Mouse (Mus musculus) macrophage (primary cell): ENCODE measurements around the gene U2af2. TPM values are rescaled to one million over a fixed set of nuclear protein-coding genes. Genes with fewer than 3 reads are reported as not detected.

Experiments used
- H3K27ac ChIP-seq: fragments of 350-480 bp; formaldehyde crosslinking; 2 replicates; pipeline ENCODE4 v1.9.0; 2021
- H3K36me3 ChIP-seq: fragments of 350-480 bp; formaldehyde crosslinking; 2 replicates; pipeline ENCODE4 v1.9.0; 2021; ENCODE audit errors: inconsistent target
- H3K4me3 ChIP-seq: fragments of 350-480 bp; formaldehyde crosslinking; 2 replicates; pipeline ENCODE4 v1.9.0; 2021; ENCODE audit errors: inconsistent target
- H3K79me2 ChIP-seq: fragments of 350-480 bp; formaldehyde crosslinking; 2 replicates; pipeline ENCODE4 v1.9.0; 2021; ENCODE audit errors: inconsistent target
- WGBS: methylation state at CpG from one replicate; pipeline ENCODE4 v1.1.7; 2026; ENCODE audit warnings: inconsistent platforms; ENCODE audit not compliant: missing documents; 5-methylcytosine and 5-hydroxymethylcytosine counted together
- polyA plus RNA-seq: library from polyadenylated mRNA; stranded (reverse); fragments of 250-400 nt; gene quantifications from 3 replicates; pipeline ENCODE4 v1.2.4, GENCODE M21; 2018; ENCODE audit warnings: inconsistent platforms

Gene U2af2
- polyA plus RNA-seq, 1 experiment from 2014 or later = 93.4 TPM

DNA sequence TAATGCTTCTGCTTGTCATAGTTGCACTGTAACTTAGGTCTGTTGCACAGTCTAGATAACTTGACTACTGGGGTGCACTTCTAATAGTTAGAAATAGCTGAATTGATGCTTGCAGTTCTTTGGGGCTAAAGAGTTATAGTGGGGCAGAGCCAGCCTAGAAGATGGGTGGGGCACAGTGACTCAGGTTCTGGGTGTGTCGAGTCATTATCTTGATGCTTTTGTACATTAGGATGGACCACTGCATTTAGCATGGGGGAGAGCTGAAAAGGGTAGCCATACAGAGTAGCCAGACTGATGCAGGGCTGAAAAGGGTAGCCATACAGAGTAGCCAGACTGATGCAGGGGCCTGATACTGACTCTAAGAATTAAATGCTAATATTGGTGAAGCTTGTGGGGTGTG, 11.6 kb downstream of the U2af2 start:
- Histone ChIP-seq H3K36me3 (peaks cover 71% of the 10 kb centered on the region), H3K27ac (no peak overlapping the region), H3K79me2 (peaks cover 98% of the 10 kb centered on the region), H3K4me3 (no peak overlapping the region)
- WGBS = 83% methylated on average over 1 of the region's 1 CpGs

DNA sequence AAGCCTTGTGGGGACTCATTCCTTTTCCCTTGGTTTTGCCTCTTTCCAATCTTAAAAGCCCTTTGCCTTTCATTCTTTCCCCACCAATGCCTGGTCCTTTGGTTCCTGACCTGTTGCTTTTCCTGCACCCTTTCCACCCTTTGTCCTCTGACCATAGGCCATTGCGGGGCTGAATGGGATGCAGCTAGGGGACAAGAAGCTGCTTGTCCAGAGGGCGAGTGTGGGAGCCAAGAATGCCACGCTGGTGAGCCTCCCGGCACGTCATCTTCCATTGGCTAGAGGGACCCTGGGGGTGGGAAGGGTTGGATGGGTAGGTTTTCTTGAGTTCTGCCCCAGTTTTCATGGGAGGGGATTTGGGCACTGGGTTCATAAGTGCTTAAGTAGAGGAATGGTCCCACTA, 13.0 kb downstream of the U2af2 start:
- 94% methylated on average over 3 of the region's 5 CpGs for WGBS
- Histone ChIP-seq H3K79me2 (peaks cover 90% of the 10 kb centered on the region), H3K27ac (no peak overlapping the region), H3K36me3 (peaks cover 59% of the 10 kb centered on the region), H3K4me3 (no peak overlapping the region)

DNA sequence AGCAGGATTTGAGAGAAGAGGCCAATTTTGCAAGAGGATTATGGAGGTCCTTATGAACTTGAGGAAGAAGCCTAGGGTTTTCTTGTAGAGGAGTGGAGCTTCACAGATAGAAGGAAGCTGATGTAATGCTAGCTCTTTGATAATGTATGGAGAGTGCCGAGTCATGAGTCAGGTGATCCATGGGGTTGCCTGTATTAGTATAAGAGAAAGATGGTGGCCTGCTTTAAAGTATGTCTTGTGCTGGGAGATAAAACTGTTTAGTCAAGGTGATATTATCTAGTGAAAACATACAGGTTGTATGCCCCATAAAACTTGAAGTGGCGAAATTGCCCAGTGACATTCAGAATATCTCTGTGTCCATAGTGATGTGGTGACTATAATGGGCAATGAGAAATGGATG, 15.0 kb downstream of the U2af2 start:
- H3K36me3 ChIP-seq = peaks cover 41% of the 10 kb centered on the region
- no peak overlapping the region for H3K4me3 ChIP-seq
- H3K79me2 ChIP-seq = peaks cover 86% of the 10 kb centered on the region
- WGBS = 94% methylated on average over 2 of the region's 2 CpGs
- peak overlapping the region; percentile 52 for H3K27ac ChIP-seq

DNA sequence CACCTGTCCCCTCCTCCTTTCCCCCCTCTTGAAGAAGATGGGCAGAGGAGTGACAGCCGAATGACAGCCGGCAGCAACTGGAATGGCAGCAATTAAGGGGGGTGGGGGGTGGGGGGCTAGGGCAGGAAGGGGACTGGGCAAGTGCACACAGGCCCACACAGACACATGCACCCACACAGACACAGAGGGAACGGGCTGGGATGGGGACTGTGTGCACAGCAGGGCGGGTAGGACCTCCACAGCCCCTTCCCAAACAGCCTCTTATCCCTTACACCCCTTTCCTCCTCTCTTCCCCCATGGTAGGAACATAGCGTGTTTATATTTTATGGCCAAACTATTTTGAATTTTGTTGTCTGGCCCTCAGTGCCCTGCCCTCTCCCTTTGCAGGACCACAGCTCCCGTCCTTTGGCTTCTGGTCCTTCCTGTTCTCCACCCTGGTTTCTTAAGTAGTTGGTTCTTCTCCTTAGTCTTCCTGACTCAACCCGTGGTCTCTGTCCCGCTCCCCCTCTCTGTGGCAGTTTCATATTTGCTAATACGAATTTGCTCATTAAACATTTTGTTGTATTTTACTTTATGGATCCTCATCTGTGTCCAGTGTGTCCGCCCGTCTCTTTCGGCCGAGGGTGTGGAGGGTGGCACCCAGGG, 17.5 kb downstream of the U2af2 start:
- Histone ChIP-seq H3K27ac (peak overlapping the region; percentile 62), H3K4me3 (peak overlapping the region; percentile 15; the same call in 1 of the 2 replicates), H3K79me2 (peaks cover 79% of the 10 kb centered on the region), H3K36me3 (peaks cover 22% of the 10 kb centered on the region; the same call in 1 of the 2 replicates)
- WGBS = 34% methylated on average over 7 of the region's 13 CpGs

DNA sequence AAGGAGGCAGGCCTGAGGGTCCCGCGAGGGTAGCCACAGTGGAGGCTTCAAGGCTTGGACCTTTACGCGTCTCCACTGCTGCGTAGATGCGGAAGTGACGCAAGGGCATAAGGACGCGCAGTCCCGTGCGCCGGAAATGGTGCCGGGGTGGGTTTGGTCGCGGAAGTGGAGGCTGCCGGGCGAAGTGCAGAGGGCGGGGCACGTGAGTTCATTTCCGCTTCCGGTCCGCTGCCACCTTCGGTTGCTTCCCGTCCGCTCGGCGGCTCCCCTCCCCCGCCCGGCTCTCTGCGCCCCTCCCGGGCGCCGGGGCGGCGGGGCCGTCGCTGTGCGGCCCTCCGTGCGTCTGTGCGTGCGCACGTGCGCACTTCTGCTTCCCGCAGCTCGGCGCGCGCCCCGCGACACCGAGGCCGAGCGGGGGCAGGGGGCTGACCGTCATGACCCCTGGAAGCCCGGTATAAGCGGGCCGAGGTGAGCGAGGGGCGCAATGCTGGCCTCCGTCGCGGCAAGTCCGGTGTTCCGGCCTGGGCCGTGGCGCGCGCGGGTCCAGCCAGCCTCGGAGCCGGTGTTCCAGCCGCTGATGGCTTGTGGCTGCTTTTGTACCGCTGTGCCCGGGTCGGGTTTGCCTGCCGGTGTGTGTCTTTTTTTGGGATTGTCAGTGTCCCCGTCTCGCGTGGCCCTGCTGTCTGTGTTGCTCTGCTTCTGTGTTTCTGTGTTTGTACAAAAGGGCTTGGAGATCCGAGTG, 18.2 kb downstream of the U2af2 start, which contains the start of gene Epn1:
Gene Epn1 (plus strand): TSS at position 226 of the 742 bp plus-strand sequence.
- peaks cover 79% of the 10 kb centered on the region for H3K79me2 ChIP-seq
- H3K4me3 ChIP-seq = peak within 1 kb of the TSS; percentile 92
- under 1% methylated on average over 61 of the region's 81 CpGs for WGBS
- H3K36me3 ChIP-seq = peaks cover 20% of the 10 kb centered on the region; the same call in 1 of the 2 replicates
- peak within 1 kb of the TSS; percentile 89 for H3K27ac ChIP-seq

DNA sequence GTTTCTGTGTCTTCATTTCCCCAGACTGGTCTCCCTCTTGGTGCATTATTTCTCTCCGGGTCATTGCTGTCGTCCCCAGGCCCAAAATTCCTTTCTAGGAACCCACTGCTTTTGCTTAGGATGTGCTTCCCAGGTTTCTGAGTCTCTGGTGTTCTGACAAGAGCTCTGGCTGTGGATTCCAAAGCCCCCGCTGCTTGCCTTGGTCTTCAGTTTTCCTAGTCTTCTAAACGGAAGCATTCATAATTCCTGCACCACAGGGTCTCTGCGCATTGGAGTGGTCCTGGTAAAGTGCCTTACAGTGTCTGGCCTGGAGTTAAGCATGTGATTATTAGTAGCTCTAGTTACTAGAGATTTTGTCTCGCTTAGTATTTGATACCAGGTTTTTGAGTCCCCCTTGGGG, 18.9 kb downstream of the U2af2 start:
- Histone ChIP-seq H3K36me3 (peaks cover 20% of the 10 kb centered on the region; the same call in 1 of the 2 replicates), H3K79me2 (peaks cover 80% of the 10 kb centered on the region), H3K4me3 (peak overlapping the region; percentile 92), H3K27ac (peak overlapping the region; percentile 89)
- 17% methylated on average over 6 of the region's 6 CpGs for WGBS

DNA sequence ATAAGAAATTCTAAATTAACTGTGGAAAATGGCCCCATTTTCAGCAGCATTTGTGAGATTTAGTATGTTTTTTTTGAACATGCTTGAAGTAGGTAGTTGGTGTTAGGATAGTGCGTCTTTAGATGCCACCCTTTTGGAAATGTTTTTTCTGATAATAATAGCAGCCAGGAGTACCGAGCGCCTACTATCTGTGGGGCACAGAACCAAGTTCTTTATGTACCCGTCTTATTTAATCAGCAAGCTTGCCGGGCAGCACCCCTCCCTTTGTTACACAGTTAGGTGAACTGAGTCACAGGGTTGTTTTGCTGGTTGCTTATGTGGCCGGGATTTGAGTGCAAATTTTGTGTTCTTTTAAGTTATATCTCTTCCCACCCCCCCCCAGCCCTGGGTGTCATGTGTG, 19.3 kb downstream of the U2af2 start:
- Histone ChIP-seq H3K27ac (peak overlapping the region; percentile 89), H3K36me3 (peaks cover 24% of the 10 kb centered on the region; the same call in 1 of the 2 replicates), H3K79me2 (peaks cover 81% of the 10 kb centered on the region), H3K4me3 (peak overlapping the region; percentile 92)
- WGBS = 75% methylated on average over 6 of the region's 6 CpGs

DNA sequence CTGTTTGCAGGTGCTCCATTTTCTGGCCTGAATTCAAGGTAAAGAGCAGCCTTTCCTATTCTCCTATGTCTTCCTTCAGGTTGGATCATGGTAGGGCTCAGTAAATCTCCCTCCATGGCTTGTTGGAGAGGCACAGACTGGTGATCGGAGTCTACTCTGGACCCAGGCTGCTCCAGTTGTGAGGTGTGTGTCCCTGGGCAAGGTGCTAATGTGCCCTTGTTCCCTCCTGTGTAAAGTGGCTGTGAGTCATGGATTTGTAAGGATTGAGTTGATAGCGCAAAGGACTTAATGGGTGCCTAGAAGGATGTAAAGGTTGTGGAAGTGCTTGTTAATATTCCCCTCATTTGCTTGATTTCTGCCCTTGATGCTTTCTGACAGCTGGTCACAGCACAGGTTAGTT, 20.0 kb downstream of the U2af2 start:
- Histone ChIP-seq H3K36me3 (peaks cover 26% of the 10 kb centered on the region; the same call in 1 of the 2 replicates), H3K4me3 (peak overlapping the region; percentile 92; the same call in 1 of the 2 replicates), H3K27ac (peak overlapping the region; percentile 89), H3K79me2 (peaks cover 81% of the 10 kb centered on the region)
- WGBS = 100% methylated on average over 2 of the region's 2 CpGs

DNA sequence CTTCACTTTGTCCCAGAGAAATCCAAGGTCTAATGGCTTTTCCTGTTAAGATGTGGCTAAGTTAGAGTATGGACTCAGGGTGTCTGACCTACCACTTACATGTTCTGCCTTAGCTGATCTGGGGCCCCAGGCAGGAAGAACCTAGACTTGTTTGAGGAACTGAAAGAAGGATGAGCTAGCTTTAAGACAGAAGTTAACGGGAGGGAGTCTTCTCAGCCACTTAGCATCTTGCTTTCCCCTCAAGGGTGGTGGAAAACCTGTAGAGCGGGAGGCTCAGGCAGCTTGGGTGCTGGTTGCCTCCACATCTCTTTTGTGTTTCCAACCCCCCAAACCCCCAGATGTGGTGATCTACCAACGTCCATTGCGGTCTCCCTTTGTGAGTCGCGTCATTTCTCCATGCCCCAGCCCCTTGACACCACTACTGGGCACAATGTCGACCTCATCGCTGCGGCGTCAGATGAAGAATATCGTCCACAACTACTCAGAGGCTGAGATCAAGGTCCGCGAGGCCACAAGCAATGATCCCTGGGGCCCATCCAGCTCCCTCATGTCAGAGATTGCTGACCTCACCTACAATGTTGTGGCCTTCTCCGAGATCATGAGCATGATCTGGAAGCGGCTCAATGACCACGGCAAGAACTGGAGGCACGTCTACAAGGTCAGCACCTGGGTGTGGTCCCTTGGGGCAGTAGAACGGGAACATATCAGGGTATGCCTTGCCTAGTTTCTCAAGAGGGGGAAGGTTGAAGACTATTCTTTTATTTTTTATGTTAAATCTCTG, 21.6 kb downstream of the U2af2 start:
- 73% methylated on average over 18 of the region's 18 CpGs for WGBS
- no peak overlapping the region; the same call in 1 of the 2 replicates for H3K4me3 ChIP-seq
- H3K79me2 ChIP-seq = peaks cover 81% of the 10 kb centered on the region
- peak overlapping the region; percentile 89 for H3K27ac ChIP-seq
- H3K36me3 ChIP-seq = peaks cover 17% of the 10 kb centered on the region; the same call in 1 of the 2 replicates

DNA sequence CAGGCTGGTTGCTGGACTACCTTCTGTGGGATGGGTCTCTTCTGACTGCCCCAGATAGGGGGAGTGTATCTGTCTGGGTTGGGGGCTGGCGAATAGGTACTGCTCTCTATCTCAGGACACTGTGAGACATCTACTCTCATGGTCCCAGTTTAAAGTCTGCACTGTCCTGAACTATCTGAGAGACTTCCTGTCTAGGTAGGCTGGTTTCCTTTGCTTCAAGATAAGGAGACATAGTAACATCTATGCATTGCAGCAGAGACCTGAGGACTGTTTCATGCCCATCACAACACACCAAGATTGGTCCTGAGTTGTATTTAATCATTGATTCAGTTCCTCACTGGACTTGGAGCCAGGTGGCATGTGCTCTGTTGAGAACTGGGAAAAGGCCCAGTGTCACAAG, 23.6 kb downstream of the U2af2 start:
- no peak overlapping the region for H3K27ac ChIP-seq
- peaks cover 32% of the 10 kb centered on the region; the same call in 1 of the 2 replicates for H3K36me3 ChIP-seq
- H3K79me2 ChIP-seq = peaks cover 93% of the 10 kb centered on the region
- no peak overlapping the region for H3K4me3 ChIP-seq
- WGBS = 100% methylated on average over 1 of the region's 1 CpGs

DNA sequence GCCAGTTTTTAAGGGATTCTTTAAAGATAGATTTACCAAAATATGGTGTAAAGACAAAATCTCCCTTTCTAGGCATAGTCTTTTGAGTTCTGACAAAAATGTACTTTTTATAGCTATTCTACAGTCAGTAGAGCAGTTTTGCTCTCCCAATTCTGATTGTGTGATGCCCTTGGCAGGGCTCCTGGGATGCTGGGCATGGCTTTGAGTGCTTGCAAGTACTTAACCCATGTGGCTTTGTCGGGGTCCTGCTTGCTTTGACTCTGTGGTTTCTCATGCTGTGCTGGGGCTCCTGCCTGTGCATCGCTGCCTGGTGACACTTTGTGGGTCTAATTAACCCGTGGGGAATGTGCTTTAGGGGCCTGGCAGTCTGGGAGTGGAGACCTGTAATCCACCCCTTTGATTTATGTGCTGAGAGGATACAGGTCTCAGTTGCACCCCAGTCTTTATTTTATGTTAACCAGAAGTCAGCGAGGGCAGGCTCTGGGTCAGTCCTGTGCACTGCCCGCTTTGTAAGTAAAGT, 25.0 kb downstream of the U2af2 start:
- Histone ChIP-seq H3K4me3 (no peak overlapping the region), H3K79me2 (peaks cover 93% of the 10 kb centered on the region), H3K27ac (no peak overlapping the region), H3K36me3 (peaks cover 45% of the 10 kb centered on the region)
- 87% methylated on average over 5 of the region's 5 CpGs for WGBS

DNA sequence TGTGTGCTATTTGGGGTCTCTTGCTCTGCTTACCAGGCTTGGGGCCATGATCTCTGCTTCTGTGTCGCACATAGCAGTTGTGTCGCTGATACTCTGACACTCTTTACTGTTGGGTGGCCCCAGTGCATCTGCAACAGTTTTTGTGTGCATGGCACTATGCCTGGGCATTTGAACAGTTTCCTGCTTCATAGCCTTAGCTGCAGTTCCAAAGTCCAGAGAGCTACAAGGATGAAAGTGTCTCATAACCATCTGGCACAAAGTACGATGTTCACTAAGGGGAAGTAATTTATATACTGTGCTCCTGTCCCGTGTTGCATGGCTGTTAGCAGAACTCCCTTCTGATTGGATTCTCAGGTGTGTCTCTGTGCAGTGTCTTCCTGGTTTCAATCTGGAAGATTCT, 25.9 kb downstream of the U2af2 start:
- Histone ChIP-seq H3K36me3 (peaks cover 54% of the 10 kb centered on the region), H3K79me2 (peaks cover 95% of the 10 kb centered on the region), H3K4me3 (no peak overlapping the region), H3K27ac (no peak overlapping the region)
- WGBS = 79% methylated on average over 4 of the region's 4 CpGs

DNA sequence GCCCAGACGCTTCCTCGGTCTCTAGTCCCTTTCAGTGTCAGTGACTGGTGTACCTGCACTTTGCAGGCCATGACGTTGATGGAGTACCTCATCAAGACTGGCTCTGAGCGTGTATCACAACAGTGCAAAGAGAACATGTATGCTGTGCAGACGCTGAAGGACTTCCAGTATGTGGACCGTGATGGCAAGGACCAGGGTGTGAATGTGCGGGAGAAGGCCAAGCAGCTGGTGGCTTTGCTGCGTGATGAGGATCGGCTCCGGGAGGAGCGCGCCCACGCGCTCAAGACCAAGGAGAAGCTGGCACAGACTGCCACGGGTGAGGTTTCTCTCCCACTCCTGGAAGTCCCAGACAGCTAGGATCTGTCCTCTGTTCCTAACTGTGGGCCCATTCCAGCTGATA, 27.9 kb downstream of the U2af2 start:
- 96% methylated on average over 15 of the region's 15 CpGs for WGBS

DNA sequence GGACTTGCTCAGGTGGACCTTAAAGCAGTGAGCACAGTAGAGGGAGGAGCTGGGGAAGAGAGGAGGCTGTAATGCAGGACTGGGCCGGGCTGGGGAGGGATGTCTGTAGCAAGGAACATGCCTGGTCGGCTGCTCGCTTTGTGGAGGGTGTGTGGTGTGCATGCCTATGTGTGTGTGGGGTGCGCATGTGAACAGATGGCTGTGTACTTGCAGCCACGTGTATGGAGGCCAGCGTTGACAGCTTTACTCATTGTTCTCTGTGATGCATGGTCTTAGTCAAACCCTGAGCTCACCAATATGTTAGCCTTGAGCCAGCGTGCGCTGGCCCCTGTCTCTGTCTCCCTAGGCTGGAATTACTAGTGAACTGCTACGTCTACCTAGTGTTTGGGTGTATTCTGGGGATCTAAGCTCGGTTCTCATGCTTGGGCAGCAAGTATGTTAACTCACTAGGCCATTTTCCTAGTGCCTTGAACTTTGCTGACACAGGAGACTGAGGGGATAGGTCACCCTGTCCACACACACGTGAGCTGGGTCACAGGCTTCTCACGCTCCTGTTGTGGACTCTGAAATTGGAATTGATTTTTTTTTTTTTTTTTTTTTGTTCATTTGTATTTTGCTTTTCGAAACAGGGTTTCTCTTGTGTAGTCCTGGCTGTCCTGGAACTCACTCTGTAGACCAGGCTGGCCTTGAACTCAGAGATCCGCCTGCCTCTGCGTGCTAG, 29.2 kb downstream of the U2af2 start:
- H3K27ac ChIP-seq = no peak overlapping the region
- H3K79me2 ChIP-seq = peaks cover 90% of the 10 kb centered on the region
- 94% methylated on average over 14 of the region's 15 CpGs for WGBS
- H3K36me3 ChIP-seq = peaks cover 72% of the 10 kb centered on the region
- no peak overlapping the region for H3K4me3 ChIP-seq

More for the DNA sequence above, 27.9 kb downstream of the U2af2 start:
- H3K27ac ChIP-seq = no peak overlapping the region
- H3K36me3 ChIP-seq = peaks cover 67% of the 10 kb centered on the region
- peaks cover 99% of the 10 kb centered on the region for H3K79me2 ChIP-seq
- H3K4me3 ChIP-seq = no peak overlapping the region
